Mouse (Mus musculus) retina, adult 2 months (tissue): ENCODE measurements around the gene Slc2a4.
"Not testable (repeated sequence)": the region's sequence is repeated elsewhere in the genome, so short reads cannot be mapped to it uniquely, and the experiment has no call there.

Experiments
- DNase-seq: peaks from one replicate; pipeline ENCODE4 v3.0.0-alpha.2; 2012; ENCODE audit warnings: low read depth, low spot score

Slc2a4 gene

DNA sequence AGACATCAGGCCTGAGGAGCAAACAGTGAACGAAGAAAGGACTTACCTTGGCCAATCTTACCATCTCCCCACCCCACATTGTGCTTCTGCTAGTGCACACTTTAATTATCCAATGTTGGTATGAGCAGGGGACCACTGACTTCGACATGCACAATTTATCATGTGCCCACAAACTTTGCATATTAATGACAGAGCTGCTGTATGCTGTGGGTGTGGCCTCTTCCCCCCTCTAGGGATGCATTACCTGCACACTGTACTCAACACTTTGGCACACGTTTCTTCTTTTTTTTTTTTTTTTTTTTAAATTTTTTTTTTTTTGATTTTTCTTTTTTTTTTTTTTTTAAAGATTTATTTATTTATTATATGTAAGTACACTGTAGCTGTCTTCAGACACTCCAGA lies 22.8 kb upstream of the Slc2a4 start:
- DNase-seq = no peak

DNA sequence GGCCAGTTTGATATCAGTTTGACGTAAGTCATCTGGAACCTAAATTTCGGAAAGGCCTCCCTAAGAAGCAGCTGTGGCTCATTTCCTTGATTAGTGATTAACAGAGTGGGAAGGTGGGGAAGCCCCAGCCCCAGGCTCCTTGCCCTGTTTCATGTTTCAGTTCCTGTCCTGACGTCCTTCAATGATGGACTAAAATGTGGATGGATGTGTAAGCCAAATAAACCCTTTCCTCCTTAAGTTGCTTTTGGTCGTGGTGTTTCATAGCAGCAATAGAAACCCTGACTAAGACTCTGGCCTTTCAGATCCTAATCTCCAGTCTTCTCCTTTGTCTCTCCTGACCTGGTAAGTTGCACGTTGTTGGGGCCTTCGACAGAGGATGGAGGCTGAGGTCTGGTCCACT lies 22.2 kb upstream of the Slc2a4 start:
- DNase-seq = no peak

GRCm38 (mm10) chr11:69968793-69969192 lies 20.8 kb upstream of the Slc2a4 start:
- DNase-seq = no peak

- DNase-seq = no peak
Observed at GRCm38 (mm10) chr11:69966860-69967517, 19.0 kb upstream of the Slc2a4 start.

DNA sequence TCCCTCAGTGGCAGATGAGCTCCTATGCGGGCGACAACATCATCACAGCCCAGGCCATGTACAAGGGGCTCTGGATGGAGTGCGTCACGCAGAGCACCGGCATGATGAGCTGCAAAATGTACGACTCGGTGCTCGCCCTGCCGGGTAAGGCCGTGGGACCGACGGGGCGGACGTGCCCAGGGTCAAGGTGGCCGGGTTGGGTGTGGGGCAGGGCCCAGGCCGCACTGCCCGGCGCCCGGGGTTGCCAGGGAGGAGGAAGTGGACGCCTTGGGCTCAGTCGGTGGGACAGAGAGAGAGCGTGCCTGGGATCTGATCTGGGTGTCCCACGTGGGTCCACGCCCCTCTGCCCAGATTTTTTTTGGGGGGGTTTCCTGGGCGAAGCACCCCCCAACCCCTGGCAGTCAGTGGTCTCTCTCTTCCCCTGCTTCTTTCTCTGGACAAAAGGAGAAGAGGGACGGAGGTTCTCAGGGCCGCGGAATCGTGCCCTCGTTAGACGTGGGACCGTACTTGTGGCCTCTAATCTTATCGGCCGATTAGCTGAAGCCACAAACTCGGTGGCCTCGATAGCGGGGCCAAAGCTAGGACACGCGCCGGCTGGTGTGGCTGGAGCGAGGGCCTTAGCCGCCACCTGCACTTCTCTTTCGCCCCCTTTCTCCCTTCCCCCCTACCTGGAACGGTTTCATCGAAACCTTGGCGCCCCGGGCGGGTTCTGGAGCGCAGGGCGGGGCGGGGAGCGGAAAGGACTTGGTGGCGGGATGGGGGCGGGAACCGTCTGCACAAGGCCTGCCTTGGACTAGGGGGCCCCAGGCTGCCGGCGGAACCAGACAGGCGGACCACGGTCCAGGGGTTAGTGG lies 18.2 kb upstream of the Slc2a4 start:
- DNase-seq = no peak

DNA sequence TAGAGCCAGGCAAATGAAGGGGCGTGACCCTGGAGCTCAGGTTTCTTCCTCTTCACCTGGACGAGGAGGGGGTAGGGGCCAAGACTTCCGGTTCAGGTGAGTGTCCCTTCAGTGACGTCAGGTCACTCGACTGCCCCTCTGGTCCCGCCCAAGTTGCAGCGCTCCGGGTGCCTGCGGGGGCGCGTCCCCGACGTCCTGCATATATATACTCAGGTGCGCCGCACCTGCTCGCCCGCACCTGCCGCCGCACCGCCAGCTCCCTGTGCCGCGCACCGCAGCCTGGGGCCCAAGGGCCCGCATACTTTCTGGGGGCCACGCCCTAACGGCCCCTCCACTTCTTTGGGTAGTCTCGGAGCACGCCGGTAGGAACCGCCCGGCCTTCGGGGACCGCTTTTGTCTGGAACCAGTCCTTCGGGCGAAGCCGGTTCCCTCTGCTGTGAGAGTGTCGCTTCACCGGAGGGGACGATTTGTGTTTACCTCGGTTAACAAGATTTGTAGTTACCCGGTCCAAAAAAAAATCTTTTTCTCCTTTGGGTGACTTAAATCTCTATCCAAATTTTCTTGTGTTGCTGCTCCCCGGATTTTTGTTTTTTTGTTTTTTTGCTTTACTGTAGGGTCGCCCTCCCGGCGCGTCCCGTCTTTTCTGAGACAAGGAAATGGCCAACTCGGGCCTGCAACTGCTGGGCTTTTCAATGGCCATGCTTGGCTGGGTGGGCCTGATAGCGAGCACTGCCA lies 17.4 kb upstream of the Slc2a4 start:
- no peak for DNase-seq

- no peak for DNase-seq
Observed at GRCm38 (mm10) chr11:69964650-69965270, 16.8 kb upstream of the Slc2a4 start, which contains the start of gene Cldn7. Gene Cldn7 (plus strand): TSS chr11:69964779.

GRCm38 (mm10) chr11:69961841-69962240 lies 13.9 kb upstream of the Slc2a4 start:
- no peak for DNase-seq

DNA sequence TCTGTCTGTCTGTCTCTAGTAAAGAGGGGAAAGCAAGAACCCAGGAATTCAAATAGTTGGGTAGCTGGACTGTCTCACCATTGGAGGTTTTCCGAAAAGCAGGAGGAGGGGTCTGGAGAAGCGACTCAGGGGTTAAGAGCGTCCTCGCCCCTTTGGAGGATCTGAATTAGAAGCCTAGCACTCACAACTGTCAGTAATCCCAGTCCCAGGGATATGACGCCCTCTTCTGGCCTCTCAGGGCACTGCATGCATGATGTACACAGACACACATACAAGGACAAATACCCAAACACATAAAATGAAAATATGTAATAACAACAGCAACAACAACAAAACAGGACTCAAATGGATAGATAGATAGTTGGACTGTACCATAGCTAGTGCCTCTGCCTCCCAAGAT lies 12.6 kb upstream of the Slc2a4 start:
- no peak for DNase-seq

- no peak for DNase-seq
Observed at GRCm38 (mm10) chr11:69956218-69956617, 8.2 kb upstream of the Slc2a4 start.

GRCm38 (mm10) chr11:69955618-69956017 lies 7.6 kb upstream of the Slc2a4 start:
- not testable (repeated sequence) for DNase-seq

DNA sequence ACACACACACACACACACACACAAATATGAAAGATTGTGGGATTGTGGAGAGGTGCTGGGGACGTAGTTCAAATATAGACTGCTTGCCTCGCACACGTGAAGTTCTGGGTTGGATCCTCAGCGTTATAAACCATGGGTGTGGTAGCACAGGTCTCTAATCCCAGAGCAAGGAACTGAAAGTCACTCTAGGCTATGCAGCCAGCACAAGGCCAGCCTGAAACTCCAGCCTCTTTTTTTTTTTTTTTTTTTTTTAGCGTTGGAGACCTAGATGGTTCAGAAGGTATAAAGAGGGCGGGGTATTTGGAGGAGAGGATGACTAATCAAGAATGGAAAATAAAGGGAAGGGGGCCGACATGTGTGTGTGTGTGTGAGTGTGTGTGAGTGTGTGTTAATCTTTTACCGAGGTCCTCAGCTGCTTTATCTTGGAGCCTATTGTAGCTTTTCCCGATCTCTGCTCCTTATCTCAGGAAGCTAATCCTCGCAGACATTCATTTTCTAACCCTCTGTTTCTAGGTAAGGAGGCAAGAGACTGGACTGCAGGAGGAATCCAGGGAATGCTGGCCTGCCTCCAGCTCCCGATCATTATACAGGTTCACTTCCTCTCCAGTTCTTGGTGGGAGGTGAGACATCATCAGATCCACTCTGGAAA lies 5.4 kb upstream of the Slc2a4 start:
- no peak for DNase-seq

DNA sequence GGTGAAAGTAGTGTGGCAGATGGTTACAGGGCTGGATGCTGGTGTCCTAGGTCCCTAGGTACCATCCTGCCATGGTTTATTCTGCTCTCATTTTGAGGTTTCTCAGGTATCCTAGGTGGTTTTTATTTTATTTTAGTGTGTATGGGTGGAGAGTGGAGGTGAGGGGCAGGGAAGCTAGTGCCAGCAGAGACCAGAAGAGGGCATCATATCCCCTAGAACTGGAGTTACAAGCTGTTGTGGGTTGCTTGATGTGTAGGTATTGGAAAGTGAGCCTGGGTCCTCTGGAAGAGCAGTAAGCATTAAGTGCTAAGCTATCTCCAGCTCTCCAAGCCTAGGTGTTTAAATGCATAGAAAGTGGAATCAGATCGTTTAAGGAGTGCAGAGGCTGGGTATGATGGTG lies 4.3 kb upstream of the Slc2a4 start:
- DNase-seq = no peak

GRCm38 (mm10) chr11:69950807-69951459 lies 2.9 kb upstream of the Slc2a4 start:
- DNase-seq = no peak

- DNase-seq = peak; percentile 67
Observed at GRCm38 (mm10) chr11:69948763-69949150, 769 bp upstream of the Slc2a4 start.

- DNase-seq = no peak
Observed at GRCm38 (mm10) chr11:69947337-69948065, 487 bp downstream of the Slc2a4 start.

- no peak for DNase-seq
Observed at GRCm38 (mm10) chr11:69945997-69946891, 1.7 kb downstream of the Slc2a4 start.

- no peak for DNase-seq
Observed at GRCm38 (mm10) chr11:69945216-69945615, 2.8 kb downstream of the Slc2a4 start.

- no peak for DNase-seq
Observed at GRCm38 (mm10) chr11:69940962-69941361, 7.0 kb downstream of the Slc2a4 start.
